Mouse (Mus musculus) myocyte (in vitro differentiated cells): ENCODE results near the gene Fam174b.

ENCODE experiments used
- POLR2A ChIP-seq: IDR thresholded peaks from one replicate; pipeline ENCODE4 v1.6.1; 2011; ENCODE audit warnings: low read depth, mild to moderate bottlenecking, control low read depth, moderate library complexity; ENCODE audit not compliant: insufficient read length
- TCF12 ChIP-seq: IDR thresholded peaks from one replicate; pipeline ENCODE4 v1.6.1; 2011; ENCODE audit warnings: mild to moderate bottlenecking, control low read depth; ENCODE audit not compliant: poor library complexity, insufficient read depth, severe bottlenecking

DNA sequence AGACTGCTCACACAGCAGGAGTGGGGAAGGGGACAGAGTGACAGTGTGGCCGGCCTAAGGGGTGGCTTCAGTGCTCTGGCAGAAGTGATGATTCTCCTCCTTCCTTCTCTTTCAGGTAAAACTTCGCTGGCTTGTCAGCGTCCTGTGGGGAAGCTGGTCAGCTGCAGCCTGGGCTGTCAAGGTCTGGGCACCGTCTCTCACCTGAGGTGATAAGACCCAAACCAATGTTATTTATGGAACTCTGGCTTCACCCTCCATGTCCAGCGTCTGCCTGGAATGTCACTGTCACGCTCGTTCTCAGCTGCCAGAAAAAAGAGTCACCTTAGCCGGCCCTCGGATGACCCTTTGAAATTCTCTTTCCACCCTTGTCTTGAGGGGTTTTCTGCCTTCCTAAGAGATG, 34.7 kb downstream of the Fam174b start:
- no peak for TF ChIP-seq POLR2A
- TF ChIP-seq TCF12: no peak
